Mouse (Mus musculus) ES-Bruce4 (cell line): ENCODE measurements at regions not wholly inside any gene's neighbourhood (a gene's known extent, or its start where the extent isn't known, plus 50 kb on each side); places are given as distances from the start of the nearest gene placed in this dataset.

Experiments
- H3K27ac ChIP-seq: 2 replicates; pipeline ENCODE4 v1.5.1; 2012; ENCODE audit warnings: low read length, inconsistent platforms; ENCODE audit not compliant: insufficient read depth
- H3K27me3 ChIP-seq: 2 replicates; pipeline ENCODE4 v1.6.1; 2012; ENCODE audit warnings: mild to moderate bottlenecking, low read length, inconsistent platforms; ENCODE audit not compliant: control insufficient read depth, poor library complexity, insufficient read depth, severe bottlenecking
- H3K36me3 ChIP-seq: 2 replicates; pipeline ENCODE4 v1.6.1; 2012; ENCODE audit warnings: inconsistent platforms, mild to moderate bottlenecking, low read length, moderate library complexity; ENCODE audit not compliant: control insufficient read depth, poor library complexity, insufficient read depth, severe bottlenecking
- H3K4me1 ChIP-seq: one replicate; pipeline ENCODE4 v1.8.1; 2011; ENCODE audit warnings: low read length; ENCODE audit not compliant: control insufficient read depth, insufficient read depth
- H3K4me3 ChIP-seq: 2 replicates; pipeline ENCODE4 v1.5.1; 2011; ENCODE audit warnings: low read depth, mild to moderate bottlenecking, low read length
- H3K9ac ChIP-seq: 2 replicates; pipeline ENCODE4 v1.6.1; 2012; ENCODE audit warnings: low read depth, mild to moderate bottlenecking, inconsistent platforms; ENCODE audit not compliant: poor library complexity, severe bottlenecking
- H3K9me3 ChIP-seq: replicated peaks from 2 replicates; pipeline ENCODE4 v1.6.1; 2012; ENCODE audit warnings: mild to moderate bottlenecking, low read length, inconsistent platforms; ENCODE audit not compliant: control insufficient read depth, poor library complexity, insufficient read depth, severe bottlenecking
- CTCF ChIP-seq: IDR thresholded peaks from one replicate; pipeline ENCODE4 v1.8.1; 2011; ENCODE audit warnings: low read depth, low read length
- EP300 ChIP-seq: IDR thresholded peaks from 2 replicates; pipeline ENCODE4 v1.6.1; 2011; ENCODE audit warnings: low read depth, low read length; ENCODE audit not compliant: insufficient read depth
- POLR2A ChIP-seq: IDR thresholded peaks from one replicate; pipeline ENCODE4 v1.8.1; 2011; ENCODE audit warnings: low read length; ENCODE audit not compliant: insufficient read depth

- H3K4me3 ChIP-seq = no peak overlapping the region
- no peaks in the 10 kb centered on the region for H3K4me1 ChIP-seq
- TF ChIP-seq EP300 = no peak
- TF ChIP-seq CTCF = no peak
- no peak for TF ChIP-seq POLR2A
- no peak overlapping the region for H3K9ac ChIP-seq
- H3K27me3 ChIP-seq = no peaks in the 10 kb centered on the region
- H3K9me3 ChIP-seq = no peaks in the 10 kb centered on the region
- no peaks in the 10 kb centered on the region for H3K36me3 ChIP-seq
- no peak overlapping the region for H3K27ac ChIP-seq
Measured at GRCm38 (mm10) chr2:115346551-115346950, 235.0 kb upstream of the BC052040 start.

- Histone ChIP-seq H3K36me3 (no peaks in the 10 kb centered on the region), H3K4me1 (no peaks in the 10 kb centered on the region), H3K4me3 (no peak overlapping the region), H3K27ac (no peak overlapping the region), H3K9me3 (no peaks in the 10 kb centered on the region), H3K27me3 (no peaks in the 10 kb centered on the region), H3K9ac (no peak overlapping the region)
- TF ChIP-seq EP300 (no peak), POLR2A (no peak)
Measured at GRCm38 (mm10) chr2:115348263-115348662, 233.3 kb upstream of the BC052040 start.

- Histone ChIP-seq H3K9ac (no peak overlapping the region), H3K27me3 (no peaks in the 10 kb centered on the region), H3K4me1 (no peaks in the 10 kb centered on the region), H3K27ac (no peak overlapping the region), H3K36me3 (no peaks in the 10 kb centered on the region), H3K4me3 (no peak overlapping the region), H3K9me3 (no peaks in the 10 kb centered on the region)
- TF ChIP-seq EP300 (no peak), CTCF (no peak), POLR2A (no peak)
Measured at GRCm38 (mm10) chr2:115371072-115371471, 210.4 kb upstream of the BC052040 start.

GRCm38 (mm10) chr2:115375336-115375735, 206.2 kb upstream of the BC052040 start:
- H3K27ac ChIP-seq = no peak overlapping the region
- no peaks in the 10 kb centered on the region for H3K36me3 ChIP-seq
- no peaks in the 10 kb centered on the region for H3K4me1 ChIP-seq
- no peak overlapping the region for H3K9ac ChIP-seq
- no peaks in the 10 kb centered on the region for H3K9me3 ChIP-seq
- H3K27me3 ChIP-seq = no peaks in the 10 kb centered on the region
- TF ChIP-seq POLR2A (no peak), EP300 (no peak), CTCF (no peak)
- H3K4me3 ChIP-seq = no peak overlapping the region

GRCm38 (mm10) chr2:115384414-115385180, 196.9 kb upstream of the BC052040 start:
- Histone ChIP-seq H3K9me3 (no peaks in the 10 kb centered on the region), H3K9ac (no peak overlapping the region), H3K4me3 (no peak overlapping the region), H3K27me3 (no peaks in the 10 kb centered on the region), H3K36me3 (no peaks in the 10 kb centered on the region), H3K27ac (no peak overlapping the region), H3K4me1 (no peaks in the 10 kb centered on the region)
- TF ChIP-seq POLR2A = no peak

DNA sequence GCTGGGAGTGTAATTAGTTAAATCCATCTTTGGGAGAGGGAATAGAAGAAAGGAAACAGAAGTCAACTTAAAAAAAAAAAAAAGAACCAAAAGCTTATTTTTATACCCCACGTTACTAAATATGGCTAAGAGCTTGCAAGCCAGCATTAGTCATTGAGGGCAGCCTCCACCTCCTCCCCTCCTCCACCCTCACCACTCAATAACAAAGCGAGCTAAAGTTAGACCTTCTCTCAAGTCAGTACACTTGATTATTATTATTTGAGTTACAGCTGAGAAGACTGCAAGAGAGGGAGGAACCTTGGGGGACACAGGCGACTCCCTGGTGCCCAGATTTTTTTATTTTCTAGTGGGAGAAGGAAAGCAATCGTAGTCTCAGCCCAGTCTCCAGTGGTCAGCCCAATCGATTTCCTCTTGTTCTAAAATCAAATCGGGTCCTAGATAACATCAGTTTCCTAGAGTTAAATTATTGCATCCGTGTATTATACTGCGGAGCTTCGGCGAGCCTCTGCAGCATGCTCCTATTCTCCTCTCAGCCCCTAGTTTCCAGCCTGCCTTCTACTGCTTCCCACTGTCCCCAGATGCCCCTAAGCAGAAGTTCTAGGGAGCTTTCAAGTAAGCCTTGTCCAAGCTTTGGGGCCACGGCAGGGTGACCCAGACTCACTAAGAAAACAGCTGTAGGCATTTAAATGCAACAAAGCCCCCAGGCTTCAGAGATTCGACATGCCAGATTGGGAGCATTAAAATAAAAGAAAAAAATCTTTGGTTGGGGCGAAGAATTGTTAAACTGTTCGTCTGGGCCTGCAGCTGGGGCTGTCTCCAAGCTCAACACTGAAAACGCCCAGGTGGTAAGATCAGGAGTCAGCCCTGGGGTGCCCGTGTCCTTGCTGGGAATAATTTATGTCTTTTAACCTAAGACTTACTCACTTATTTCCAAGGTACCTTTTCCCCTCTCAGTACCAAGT, 196.0 kb upstream of the BC052040 start:
- Histone ChIP-seq H3K36me3 (no peaks in the 10 kb centered on the region), H3K4me3 (no peak overlapping the region), H3K4me1 (no peaks in the 10 kb centered on the region), H3K27me3 (no peaks in the 10 kb centered on the region), H3K9ac (no peak overlapping the region), H3K27ac (no peak overlapping the region), H3K9me3 (no peaks in the 10 kb centered on the region)
- no peak for TF ChIP-seq EP300
- TF ChIP-seq POLR2A = no peak
- TF ChIP-seq CTCF = no peak
